10 mouse cellular contexts compared by ENCODE assay signal in genomic region chr7:122378473-122378872, GRCm38 (mm10).
A peak's percentile ranks its signal among the peaks of the same experiment; 100 is the strongest.
DNase-seq lines count a peak whose midpoint lies in the region; ATAC-seq and TF ChIP-seq lines count a peak whose summit lies in the region.
"Had no signal": no experiment of that assay in that cellular context is flagged by ENCODE, and none has a peak within 500 bp of the region (broad histone marks: within the 10 kb centered on the region; RNA-seq: fewer than 3 reads in every experiment).

No protein-coding gene starts in this region.

- no peak overlapping the region for H3K4me3 ChIP-seq in heart, embryonic 15.5 days
- no peak overlapping the region for H3K4me3 ChIP-seq in midbrain, embryonic 11.5 days (ENCODE audit: low read depth, low read length)
- H3K4me3 ChIP-seq in midbrain, embryonic 10.5 days: no peak overlapping the region
- no peak overlapping the region for H3K4me3 ChIP-seq in forebrain, postnatal 0 days (ENCODE audit: low read depth, low read length)
- H3K4me3 ChIP-seq: embryonic facial prominence, embryonic 13.5 days; megakaryocyte, embryonic 14.5 days had no signal

- no peaks in the 10 kb centered on the region for H3K36me3 ChIP-seq in heart, embryonic 15.5 days
- H3K36me3 ChIP-seq in midbrain, embryonic 11.5 days (ENCODE audit: control insufficient read depth, insufficient read depth, low read length): no peaks in the 10 kb centered on the region
- H3K36me3 ChIP-seq in midbrain, embryonic 10.5 days: no peaks in the 10 kb centered on the region
- H3K36me3 ChIP-seq in forebrain, postnatal 0 days (ENCODE audit: insufficient read depth): no peaks in the 10 kb centered on the region
- H3K36me3 ChIP-seq: embryonic facial prominence, embryonic 13.5 days had no signal

- H3K9me3 ChIP-seq in heart, embryonic 15.5 days (replicated peaks): no peaks in the 10 kb centered on the region
- no peaks in the 10 kb centered on the region for H3K9me3 ChIP-seq in midbrain, embryonic 11.5 days (ENCODE audit: control insufficient read depth, low read length)
- H3K9me3 ChIP-seq in midbrain, embryonic 10.5 days (replicated peaks): no peaks in the 10 kb centered on the region
- H3K9me3 ChIP-seq in forebrain, postnatal 0 days (ENCODE audit: low read length): no peaks in the 10 kb centered on the region
- H3K9me3 ChIP-seq: embryonic facial prominence, embryonic 13.5 days had no signal

- ATAC-seq in heart, embryonic 15.5 days (replicated peaks; ENCODE audit: insufficient number of reproducible peaks, insufficient read depth, low FRiP score, low read depth): 0 out of 2 replicates have a peak, but pooled peaks have one; percentile 60
- ATAC-seq in midbrain, embryonic 11.5 days (ENCODE audit: low FRiP score): no peak
- peak; percentile 58 for ATAC-seq in forebrain, postnatal 0 days

- H3K9ac ChIP-seq in heart, embryonic 15.5 days: no peak overlapping the region
- no peak overlapping the region for H3K9ac ChIP-seq in midbrain, embryonic 11.5 days (ENCODE audit: low read length)
- no peak overlapping the region for H3K9ac ChIP-seq in forebrain, postnatal 0 days
- H3K9ac ChIP-seq: embryonic facial prominence, embryonic 13.5 days had no signal

- TF ChIP-seq CTCF in forebrain, postnatal 0 days (IDR thresholded peaks at IDR 0.05; ENCODE audit: low read depth): no peak

- intact Hi-C loops in heart, postnatal 36 days (cut with DNase I): no loop called here

- no peak overlapping the region for H3K27ac ChIP-seq in heart, embryonic 15.5 days
- no peak overlapping the region for H3K27ac ChIP-seq in midbrain, embryonic 11.5 days (ENCODE audit: low read depth, low read length)
- H3K27ac ChIP-seq in midbrain, embryonic 10.5 days (replicated peaks): no peak overlapping the region
- no peak overlapping the region for H3K27ac ChIP-seq in forebrain, postnatal 0 days (ENCODE audit: low read depth, low read length)
- H3K27ac ChIP-seq: embryonic facial prominence, embryonic 13.5 days had no signal

- no peak for DNase-seq in heart, postnatal 36 days
- DNase-seq in midbrain, embryonic 11.5 days (ENCODE audit: low spot score, missing footprints): peak; percentile 76
- no peak for DNase-seq in midbrain, embryonic 10.5 days (ENCODE audit: low spot score)
- peak; percentile 54 for DNase-seq in forebrain, postnatal 0 days
- peak; percentile 53 for DNase-seq in right cerebral cortex, postnatal 14 days
- DNase-seq in ovary, postnatal 10 days (ENCODE audit: low spot score): no peak
- no peak for DNase-seq in layer of hippocampus, adult 11-12 months (ENCODE audit: low spot score)

- 32% methylated on average over 10 of the region's 10 CpGs for WGBS in heart, embryonic 15.5 days
- WGBS in midbrain, embryonic 11.5 days: 74% methylated on average over 10 of the region's 10 CpGs
- WGBS in midbrain, embryonic 10.5 days: 81% methylated on average over 10 of the region's 10 CpGs
- whole genome bisulfite sequencing in forebrain, postnatal 0 days: 19% methylated on average over 10 of the region's 10 CpGs

- H3K27me3 ChIP-seq in heart, embryonic 15.5 days: no peaks in the 10 kb centered on the region
- H3K27me3 ChIP-seq in midbrain, embryonic 11.5 days (ENCODE audit: control insufficient read depth, insufficient read depth, low read length): no peaks in the 10 kb centered on the region
- H3K27me3 ChIP-seq in midbrain, embryonic 10.5 days (ENCODE audit: low read depth, poor library complexity, severe bottlenecking): no peaks in the 10 kb centered on the region
- H3K27me3 ChIP-seq in forebrain, postnatal 0 days (ENCODE audit: insufficient read depth, low read length): no peaks in the 10 kb centered on the region
- H3K27me3 ChIP-seq: embryonic facial prominence, embryonic 13.5 days had no signal

- 0 out of 2 replicates have a peak overlapping the region, but pooled peaks have one; percentile 2 for H3K4me2 ChIP-seq in heart, embryonic 15.5 days
- H3K4me2 ChIP-seq in midbrain, embryonic 11.5 days: no peak overlapping the region
- H3K4me2 ChIP-seq in forebrain, postnatal 0 days (ENCODE audit: low read depth): no peak overlapping the region
- H3K4me2 ChIP-seq: embryonic facial prominence, embryonic 13.5 days had no signal

- peaks cover 6% of the 10 kb centered on the region for H3K4me1 ChIP-seq in heart, embryonic 15.5 days (replicated peaks)
- no peaks in the 10 kb centered on the region for H3K4me1 ChIP-seq in midbrain, embryonic 11.5 days (ENCODE audit: control insufficient read depth, insufficient read depth, low read length)
- peaks cover 13% of the 10 kb centered on the region for H3K4me1 ChIP-seq in midbrain, embryonic 10.5 days
- peaks cover 2% of the 10 kb centered on the region; the same call in 1 of the 2 replicates for H3K4me1 ChIP-seq in forebrain, postnatal 0 days (ENCODE audit: insufficient read depth)

Comparison
In these comparisons a context has a peak if more than half of its experiments do, and no peak if none do; other contexts are left out.
1. DNase-seq: peak in midbrain, embryonic 11.5 days (single experiment), forebrain, postnatal 0 days (single experiment) and right cerebral cortex, postnatal 14 days (single experiment); none in heart, postnatal 36 days (0 of 2), midbrain, embryonic 10.5 days (single experiment), ovary, postnatal 10 days (single experiment) and layer of hippocampus, adult 11-12 months (single experiment).